24 mouse cellular contexts compared by ENCODE assay signal in genomic region chr2:172545592-172546235, GRCm38 (mm10). TPM values are rescaled to one million over a fixed set of nuclear protein-coding genes. Genes with fewer than 3 reads are reported as not detected.
DNase-seq lines count a peak whose midpoint lies in the region; ATAC-seq and TF ChIP-seq lines count a peak whose summit lies in the region.
"Had no signal": no experiment of that assay in that cellular context is flagged by ENCODE, and none has a peak within 500 bp of the region (broad histone marks: within the 10 kb centered on the region; RNA-seq: fewer than 3 reads in every experiment).

No protein-coding gene starts in this region.

- H3K27me3 ChIP-seq in forebrain, embryonic 10.5 days (ENCODE audit: poor library complexity, severe bottlenecking): peaks cover 91% of the 10 kb centered on the region
- peaks cover 55% of the 10 kb centered on the region for H3K27me3 ChIP-seq in forebrain, postnatal 0 days (ENCODE audit: insufficient read depth, low read length)
- peaks cover 70% of the 10 kb centered on the region for H3K27me3 ChIP-seq in midbrain, embryonic 11.5 days (ENCODE audit: control insufficient read depth, insufficient read depth, low read length)
- peaks cover 91% of the 10 kb centered on the region for H3K27me3 ChIP-seq in midbrain, embryonic 13.5 days
- H3K27me3 ChIP-seq in limb, embryonic 13.5 days: peaks cover 76% of the 10 kb centered on the region

- H3K9ac ChIP-seq in forebrain, postnatal 0 days: no peak overlapping the region
- H3K9ac ChIP-seq in midbrain, embryonic 11.5 days (ENCODE audit: low read length): no peak overlapping the region
- H3K9ac ChIP-seq in midbrain, embryonic 13.5 days (replicated peaks): no peak overlapping the region
- H3K9ac ChIP-seq in limb, embryonic 13.5 days: 0 out of 2 replicates have a peak overlapping the region, but pooled peaks have one; percentile 13
- H3K9ac ChIP-seq: hindbrain, embryonic 12.5 days; intestine, embryonic 15.5 days; liver, embryonic 14.5 days; lung, embryonic 15.5 days; midbrain, embryonic 12.5 days had no signal

- no peak overlapping the region; the same call in 1 of the 2 replicates for H3K27ac ChIP-seq in forebrain, embryonic 10.5 days
- H3K27ac ChIP-seq in forebrain, postnatal 0 days (ENCODE audit: low read depth, low read length): no peak overlapping the region
- no peak overlapping the region for H3K27ac ChIP-seq in midbrain, embryonic 11.5 days (ENCODE audit: low read depth, low read length)
- no peak overlapping the region for H3K27ac ChIP-seq in midbrain, embryonic 13.5 days
- H3K27ac ChIP-seq in limb, embryonic 13.5 days: no peak overlapping the region
- H3K27ac ChIP-seq: hindbrain, embryonic 12.5 days; intestine, embryonic 15.5 days; liver, embryonic 14.5 days; lung, embryonic 15.5 days; macrophage; midbrain, embryonic 12.5 days had no signal

- 2% methylated on average over 35 of the region's 35 CpGs for WGBS in forebrain, embryonic 10.5 days
- WGBS in forebrain, postnatal 0 days: 15% methylated on average over 35 of the region's 35 CpGs
- WGBS in midbrain, embryonic 11.5 days: 1% methylated on average over 35 of the region's 35 CpGs
- 2% methylated on average over 35 of the region's 35 CpGs for WGBS in midbrain, embryonic 13.5 days
- 7% methylated on average over 35 of the region's 35 CpGs for WGBS in limb, embryonic 13.5 days

- ATAC-seq in forebrain, postnatal 0 days: no peak
- ATAC-seq in midbrain, embryonic 11.5 days (ENCODE audit: low FRiP score): no peak
- no peak for ATAC-seq in midbrain, embryonic 13.5 days
- no peak for ATAC-seq in limb, embryonic 13.5 days (ENCODE audit: low FRiP score, low read depth)
- no peak for ATAC-seq in erythroblast, adult 5-6 weeks (replicated peaks; ENCODE audit: low FRiP score, poor library complexity, severe bottlenecking)
- ATAC-seq: CD4-positive, CD25-positive, alpha-beta regulatory T cell, adult 4 months; intestine, embryonic 15.5 days had no signal

- no peak for TF ChIP-seq CTCF in forebrain, postnatal 0 days (IDR thresholded peaks at IDR 0.05; ENCODE audit: low read depth)

- DNase-seq in forebrain, embryonic 10.5 days (ENCODE audit: extremely low spot score, low spot score): peak; percentile 41
- no peak for DNase-seq in forebrain, postnatal 0 days
- peak; percentile 96 for DNase-seq in midbrain, embryonic 11.5 days (ENCODE audit: low spot score, missing footprints)
- DNase-seq in embryo, embryonic 11 days: peak; percentile 37
- DNase-seq in cerebellum, adult 8-10 months: no peak
- DNase-seq: cerebellum, adult 18-20 months; cerebellum, postnatal 36 days; gastrocnemius, postnatal 10 days; kidney, postnatal 36 days; layer of hippocampus, adult 9-11 months; thymus, postnatal 4 days had no signal

- H3K9me3 ChIP-seq in forebrain, embryonic 10.5 days: peaks cover 2% of the 10 kb centered on the region; the same call in 1 of the 2 replicates
- no peaks in the 10 kb centered on the region for H3K9me3 ChIP-seq in forebrain, postnatal 0 days (ENCODE audit: low read length)
- no peaks in the 10 kb centered on the region for H3K9me3 ChIP-seq in midbrain, embryonic 11.5 days (ENCODE audit: control insufficient read depth, low read length)
- no peaks in the 10 kb centered on the region for H3K9me3 ChIP-seq in midbrain, embryonic 13.5 days
- H3K9me3 ChIP-seq in limb, embryonic 13.5 days: no peaks in the 10 kb centered on the region
- H3K9me3 ChIP-seq: hindbrain, embryonic 12.5 days; intestine, embryonic 15.5 days; lung, embryonic 15.5 days; midbrain, embryonic 12.5 days had no signal

- no peak overlapping the region for H3K4me3 ChIP-seq in forebrain, embryonic 10.5 days
- no peak overlapping the region for H3K4me3 ChIP-seq in forebrain, postnatal 0 days (ENCODE audit: low read depth, low read length)
- H3K4me3 ChIP-seq in midbrain, embryonic 11.5 days (ENCODE audit: low read depth, low read length): no peak overlapping the region
- H3K4me3 ChIP-seq in midbrain, embryonic 13.5 days (replicated peaks): no peak overlapping the region
- peak overlapping the region; percentile 11; the same call in 1 of the 2 replicates for H3K4me3 ChIP-seq in limb, embryonic 13.5 days
- H3K4me3 ChIP-seq: hindbrain, embryonic 12.5 days; intestine, embryonic 15.5 days; lung, embryonic 15.5 days; midbrain, embryonic 12.5 days had no signal

- peaks cover 57% of the 10 kb centered on the region for H3K4me1 ChIP-seq in forebrain, embryonic 10.5 days
- no peaks in the 10 kb centered on the region for H3K4me1 ChIP-seq in forebrain, postnatal 0 days (ENCODE audit: insufficient read depth)
- peaks cover 29% of the 10 kb centered on the region for H3K4me1 ChIP-seq in midbrain, embryonic 11.5 days (ENCODE audit: control insufficient read depth, insufficient read depth, low read length)
- H3K4me1 ChIP-seq in midbrain, embryonic 13.5 days (replicated peaks): peaks cover 34% of the 10 kb centered on the region
- peaks cover 43% of the 10 kb centered on the region for H3K4me1 ChIP-seq in limb, embryonic 13.5 days

- no peaks in the 10 kb centered on the region for H3K36me3 ChIP-seq in forebrain, embryonic 10.5 days (replicated peaks)
- no peaks in the 10 kb centered on the region for H3K36me3 ChIP-seq in forebrain, postnatal 0 days (ENCODE audit: insufficient read depth)
- no peaks in the 10 kb centered on the region for H3K36me3 ChIP-seq in midbrain, embryonic 11.5 days (ENCODE audit: control insufficient read depth, insufficient read depth, low read length)
- no peaks in the 10 kb centered on the region for H3K36me3 ChIP-seq in midbrain, embryonic 13.5 days
- no peaks in the 10 kb centered on the region for H3K36me3 ChIP-seq in limb, embryonic 13.5 days
- H3K36me3 ChIP-seq: hindbrain, embryonic 12.5 days; intestine, embryonic 15.5 days; lung, embryonic 15.5 days; midbrain, embryonic 12.5 days had no signal

- no peak overlapping the region for H3K4me2 ChIP-seq in forebrain, postnatal 0 days (ENCODE audit: low read depth)
- H3K4me2 ChIP-seq in midbrain, embryonic 11.5 days: no peak overlapping the region
- no peak overlapping the region for H3K4me2 ChIP-seq in midbrain, embryonic 13.5 days (replicated peaks)
- H3K4me2 ChIP-seq in limb, embryonic 13.5 days (replicated peaks): no peak overlapping the region
- H3K4me2 ChIP-seq: hindbrain, embryonic 12.5 days; intestine, embryonic 15.5 days; lung, embryonic 15.5 days; midbrain, embryonic 12.5 days had no signal

RNA-seq across cellular contexts. Expression of gene Tfap2c, which starts 3.7 kb away (rescaled TPM):
- 38.2 and 43.2 TPM in 2 replicates for polyA plus RNA-seq in forebrain, embryonic 10.5 days (2016; fragmentation: Nextera tagmentation; extraction: Ambion mirVana)
- total RNA-seq in forebrain, postnatal 0 days (2014; rRNA removed): 3.3 and 3.7 TPM in 2 replicates
- 3.7 and 3.9 TPM in 2 replicates for polyA plus RNA-seq in forebrain, postnatal 0 days (2015; fragmentation: Nextera tagmentation; extraction: Ambion mirVana)
- polyA plus RNA-seq in midbrain, embryonic 11.5 days (2014; fragmentation: Nextera tagmentation; extraction: Ambion mirVana): 2.8 and 4.5 TPM in 2 replicates
- 0.53 and 1.6 TPM in 2 replicates for polyA plus RNA-seq in midbrain, embryonic 13.5 days (2015; fragmentation: Nextera tagmentation; extraction: Ambion mirVana)
- polyA plus RNA-seq in limb, embryonic 13.5 days (2015; fragmentation: Nextera tagmentation; extraction: Ambion mirVana): 4.0 and 4.9 TPM in 2 replicates
- total RNA-seq in erythroblast, adult 5-6 weeks (2015; ENCODE audit: low replicate concordance): not detected in 2 replicates
- total RNA-seq in erythroblast, adult 5-6 weeks (2017; ENCODE audit: low replicate concordance): not detected in 2 replicates
- total RNA-seq: adrenal gland, adult 18-20 months; gastrocnemius, postnatal 10 days; heart, adult 8-10 months had no signal
- polyA plus RNA-seq: liver, embryonic 14.5 days; macrophage; small intestine, adult 2 months had no signal

Comparison
In these comparisons a context has a peak if more than half of its experiments do, and no peak if none do; other contexts are left out.
1. DNase-seq: peak in forebrain, embryonic 10.5 days (single experiment), midbrain, embryonic 11.5 days (single experiment) and embryo, embryonic 11 days (single experiment); none in forebrain, postnatal 0 days (single experiment) and cerebellum, adult 8-10 months (single experiment).